Comparison of ENCODE assay signal across 10 mouse cellular contexts in the genomic region with DNA sequence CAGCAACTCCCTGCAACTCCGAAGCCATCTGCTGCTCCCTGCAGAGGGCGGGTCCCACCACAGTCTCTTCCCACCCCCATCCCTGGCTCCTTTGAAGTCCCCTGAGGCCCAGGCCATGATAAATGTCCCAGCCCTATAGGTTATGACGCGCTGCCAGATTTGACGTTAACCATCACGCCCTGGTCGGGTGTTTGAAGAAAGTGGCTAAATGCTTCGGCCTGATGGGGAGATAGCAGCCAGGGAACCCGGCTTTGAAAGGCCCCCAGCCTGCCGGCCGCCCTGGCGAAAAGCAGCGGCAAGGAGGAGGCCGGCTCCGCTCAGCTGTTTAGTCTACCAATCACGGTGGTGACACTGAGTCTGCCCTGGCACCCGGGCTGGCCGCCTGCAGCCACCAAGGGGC.
A peak's percentile ranks its signal among the peaks of the same experiment; 100 is the strongest.
DNase-seq lines count a peak whose midpoint lies in the region; ATAC-seq lines count a peak whose summit lies in the region.
"Had no signal": no experiment of that assay in that cellular context is flagged by ENCODE, and none has a peak within 500 bp of the region (broad histone marks: within the 10 kb centered on the region; RNA-seq: fewer than 3 reads in every experiment).

No protein-coding gene starts in this region.

- H3K4me2 ChIP-seq in forebrain, embryonic 11.5 days (ENCODE audit: low read depth, low read length, severe bottlenecking) = no peak overlapping the region
- no peak overlapping the region for H3K4me2 ChIP-seq in forebrain, embryonic 16.5 days (ENCODE audit: low read length)
- H3K4me2 ChIP-seq in limb, embryonic 13.5 days (replicated peaks) = peak overlapping the region; percentile 37

- no peak overlapping the region for H3K27ac ChIP-seq in forebrain, embryonic 11.5 days (ENCODE audit: low read depth, low read length)
- no peak overlapping the region for H3K27ac ChIP-seq in forebrain, embryonic 16.5 days (ENCODE audit: low read length)
- H3K27ac ChIP-seq in limb, embryonic 13.5 days = no peak overlapping the region

- H3K4me1 ChIP-seq in forebrain, embryonic 11.5 days (replicated peaks; ENCODE audit: control insufficient read depth, insufficient read depth, low read length) = no peaks in the 10 kb centered on the region; the same call in 1 of the 2 replicates
- 0 out of 2 replicates have a peak, but pooled peaks cover 2% of the 10 kb centered on the region for H3K4me1 ChIP-seq in forebrain, embryonic 16.5 days (replicated peaks; ENCODE audit: control insufficient read depth, insufficient read depth, low read length)
- peaks cover 16% of the 10 kb centered on the region for H3K4me1 ChIP-seq in limb, embryonic 13.5 days

- no peaks in the 10 kb centered on the region for H3K9me3 ChIP-seq in forebrain, embryonic 11.5 days (ENCODE audit: control insufficient read depth, low read length)
- no peaks in the 10 kb centered on the region for H3K9me3 ChIP-seq in forebrain, embryonic 16.5 days (ENCODE audit: control insufficient read depth, low read length)
- no peaks in the 10 kb centered on the region for H3K9me3 ChIP-seq in limb, embryonic 13.5 days

- 11% methylated on average over 18 of the region's 18 CpGs for WGBS in forebrain, embryonic 11.5 days
- WGBS in forebrain, embryonic 16.5 days = 11% methylated on average over 18 of the region's 18 CpGs
- WGBS in limb, embryonic 13.5 days = 5% methylated on average over 18 of the region's 18 CpGs

- H3K36me3 ChIP-seq in forebrain, embryonic 11.5 days (ENCODE audit: control insufficient read depth, insufficient read depth, low read length) = no peaks in the 10 kb centered on the region
- no peaks in the 10 kb centered on the region for H3K36me3 ChIP-seq in forebrain, embryonic 16.5 days (ENCODE audit: control insufficient read depth, insufficient read depth)
- no peaks in the 10 kb centered on the region for H3K36me3 ChIP-seq in limb, embryonic 13.5 days

- ATAC-seq in forebrain, embryonic 11.5 days (replicated peaks; ENCODE audit: low FRiP score) = no peak
- no peak for ATAC-seq in forebrain, embryonic 16.5 days
- ATAC-seq in limb, embryonic 13.5 days (ENCODE audit: low FRiP score, low read depth) = no peak

- H3K9ac ChIP-seq in forebrain, embryonic 11.5 days (ENCODE audit: low read length) = no peak overlapping the region
- H3K9ac ChIP-seq in forebrain, embryonic 16.5 days (replicated peaks; ENCODE audit: low read depth, low read length) = no peak overlapping the region
- peak overlapping the region; percentile 50 for H3K9ac ChIP-seq in limb, embryonic 13.5 days

- peak; percentile 58 for DNase-seq in forebrain, embryonic 11.5 days (ENCODE audit: low spot score)
- DNase-seq in ovary, postnatal 36 days (ENCODE audit: low spot score) = peak; percentile 32
- DNase-seq in ovary, postnatal 10 days (ENCODE audit: low spot score) = no peak
- no peak for DNase-seq in spleen, postnatal 14 days (ENCODE audit: low spot score in 2 of 2)
- no peak for DNase-seq in adrenal gland, postnatal 10 days
- no peak for DNase-seq in frontal cortex, postnatal 25 days (ENCODE audit: low spot score in 2 of 2)
- DNase-seq: gastrocnemius, postnatal 25 days had no signal

- H3K27me3 ChIP-seq in forebrain, embryonic 11.5 days (ENCODE audit: control insufficient read depth, insufficient read depth, low read length) = no peaks in the 10 kb centered on the region
- no peaks in the 10 kb centered on the region for H3K27me3 ChIP-seq in forebrain, embryonic 16.5 days (replicated peaks; ENCODE audit: control insufficient read depth, insufficient read depth, low read length)
- H3K27me3 ChIP-seq in limb, embryonic 13.5 days = peaks cover 26% of the 10 kb centered on the region

- H3K4me3 ChIP-seq in forebrain, embryonic 11.5 days (ENCODE audit: low read depth, low read length) = no peak overlapping the region
- no peak overlapping the region for H3K4me3 ChIP-seq in forebrain, embryonic 16.5 days (replicated peaks; ENCODE audit: low read length)
- H3K4me3 ChIP-seq in limb, embryonic 13.5 days = no peak overlapping the region
- H3K4me3 ChIP-seq: myocyte had no signal

Comparison
In these comparisons a context has a peak if more than half of its experiments do, and no peak if none do; other contexts are left out.
1. DNase-seq: peak in forebrain, embryonic 11.5 days (single experiment) and ovary, postnatal 36 days (single experiment); none in ovary, postnatal 10 days (single experiment), spleen, postnatal 14 days (0 of 2), adrenal gland, postnatal 10 days (single experiment) and frontal cortex, postnatal 25 days (0 of 2).